Mouse (Mus musculus) midbrain, embryonic 11.5 days (tissue): ENCODE results near the gene Ly6g6c. TPM values are rescaled to one million over a fixed set of nuclear protein-coding genes. Genes with fewer than 3 reads are reported as not detected.
"Not testable (repeated sequence)": the region's sequence is repeated elsewhere in the genome, so short reads cannot be mapped to it uniquely, and the experiment has no call there.

Experiments used
- ATAC-seq: fragments of 200-750 bp; cut with Nextera tagmentation; 2 replicates; pipeline ENCODE4 v1.8.0; 2017; ENCODE audit warnings: moderate TSS enrichment, moderate library complexity; ENCODE audit not compliant: low FRiP score
- DNase-seq: peaks from one replicate; pipeline ENCODE4 v3.0.0; 2015; ENCODE audit warnings: low spot score; ENCODE audit errors: missing footprints
- H3K27ac ChIP-seq: fragments of 300-500 bp; sonication (generic); 2 replicates; pipeline ENCODE4 v1.5.1; 2014; ENCODE audit warnings: low read depth, low read length
- H3K27me3 ChIP-seq: fragments of 300-500 bp; sonication (generic); 2 replicates; pipeline ENCODE4 v1.6.1; 2014; ENCODE audit warnings: mild to moderate bottlenecking, low read length, moderate library complexity, mixed read lengths; ENCODE audit not compliant: control insufficient read depth, insufficient read depth
- H3K36me3 ChIP-seq: fragments of 300-500 bp; sonication (generic); 2 replicates; pipeline ENCODE4 v1.6.1; 2014; ENCODE audit warnings: mild to moderate bottlenecking, low read length, moderate library complexity, mixed read lengths; ENCODE audit not compliant: control insufficient read depth, insufficient read depth
- H3K4me1 ChIP-seq: fragments of 300-500 bp; sonication (generic); 2 replicates; pipeline ENCODE4 v1.6.1; 2014; ENCODE audit warnings: low read length; ENCODE audit not compliant: control insufficient read depth, insufficient read depth
- H3K4me2 ChIP-seq: fragments of 300-500 bp; sonication (generic); 2 replicates; pipeline ENCODE4 v1.6.1; 2014; ENCODE audit warnings: mild to moderate bottlenecking, moderate library complexity
- H3K4me3 ChIP-seq: fragments of 300-500 bp; sonication (generic); 2 replicates; pipeline ENCODE4 v1.5.1; 2014; ENCODE audit warnings: low read depth, low read length
- H3K9ac ChIP-seq: fragments of 300-500 bp; sonication (generic); 2 replicates; pipeline ENCODE4 v1.6.1; 2014; ENCODE audit warnings: low read length
- H3K9me3 ChIP-seq: fragments of 300-500 bp; sonication (generic); 2 replicates; pipeline ENCODE4 v1.6.1; 2016; ENCODE audit warnings: low read length; ENCODE audit not compliant: control insufficient read depth
- WGBS: fragments of 180-500 bp; shearing (Covaris S2); extraction: QIAGEN DNeasy Blood & Tissue Kit; methylation state at CpG from one replicate; pipeline ENCODE4 v1.1.7; 2014; 5-methylcytosine and 5-hydroxymethylcytosine counted together
- polyA plus RNA-seq: library from polyadenylated mRNA; unstranded; fragments of >200 nt; fragmentation: Nextera tagmentation; extraction: Ambion mirVana; gene quantifications from 2 replicates; pipeline ENCODE4 v1.2.1, GENCODE M21; 2014

Ly6g6c gene
- polyA plus RNA-seq, 1 experiment from 2014 or later: not detected

GRCm38 (mm10) chr17:35028315-35028714 is 36.9 kb upstream of the Ly6g6c start:
- H3K27me3 ChIP-seq: no peaks in the 10 kb centered on the region
- no peaks in the 10 kb centered on the region for H3K9me3 ChIP-seq
- DNase-seq (no peak), ATAC-seq (no peak)
- H3K4me2 ChIP-seq: no peak overlapping the region
- peaks cover 9% of the 10 kb centered on the region for H3K4me1 ChIP-seq
- H3K9ac ChIP-seq: no peak overlapping the region
- no peaks in the 10 kb centered on the region for H3K36me3 ChIP-seq
- H3K27ac ChIP-seq: no peak overlapping the region
- no peak overlapping the region for H3K4me3 ChIP-seq
- 79% methylated on average over 2 of the region's 2 CpGs for WGBS

DNA sequence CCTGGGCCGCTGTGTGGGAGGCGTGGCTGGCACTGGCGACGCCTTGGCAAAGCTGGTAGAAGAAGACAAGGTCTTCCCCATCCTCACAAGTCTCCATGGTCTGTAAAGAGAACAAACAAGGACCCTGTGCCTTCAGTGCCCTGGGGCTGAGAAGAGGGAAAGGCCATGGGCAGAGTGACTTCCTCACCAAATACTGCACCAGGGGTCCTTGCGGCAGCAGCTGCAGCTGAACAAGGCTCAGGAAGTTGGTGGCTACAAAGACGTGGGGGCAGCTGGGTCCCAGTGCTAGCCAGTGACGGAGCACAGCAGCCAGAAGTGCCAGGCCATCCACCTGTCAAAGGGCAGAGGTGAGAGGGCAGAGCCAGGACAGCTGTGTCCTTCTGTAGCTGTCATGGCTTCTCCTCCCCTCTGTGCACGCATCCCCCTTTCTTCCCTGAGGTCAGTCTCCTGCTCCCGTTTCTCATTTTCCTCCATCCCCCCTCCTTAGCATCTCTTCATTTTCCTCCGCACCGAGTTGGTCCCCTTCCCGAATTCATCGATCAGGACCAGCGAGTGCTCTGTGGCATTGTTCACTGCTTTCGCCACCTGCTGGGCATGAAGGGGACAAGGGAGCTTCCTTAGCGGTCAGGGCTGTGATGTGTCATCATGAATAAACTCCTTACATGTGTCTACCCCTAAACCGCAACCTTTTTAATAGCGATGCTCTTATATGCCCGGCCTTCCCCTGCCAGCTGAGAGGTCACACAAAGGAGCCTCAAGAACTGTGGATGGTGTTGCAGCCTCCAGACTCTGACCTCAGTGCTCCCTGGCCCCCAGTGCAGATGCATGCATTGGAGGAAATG is 35.3 kb upstream of the Ly6g6c start:
- peaks cover 9% of the 10 kb centered on the region for H3K4me1 ChIP-seq
- peak overlapping the region; percentile 27; the same call in 1 of the 2 replicates for H3K9ac ChIP-seq
- peak overlapping the region; percentile 35; the same call in 1 of the 2 replicates for H3K27ac ChIP-seq
- no peaks in the 10 kb centered on the region for H3K9me3 ChIP-seq
- H3K4me2 ChIP-seq: 0 out of 2 replicates have a peak overlapping the region, but pooled peaks have one; percentile 8
- DNase-seq: no peak
- no peaks in the 10 kb centered on the region for H3K27me3 ChIP-seq
- H3K4me3 ChIP-seq: no peak overlapping the region
- H3K36me3 ChIP-seq: no peaks in the 10 kb centered on the region
- WGBS: 31% methylated on average over 19 of the region's 19 CpGs
- peak; percentile 49 for ATAC-seq

DNA sequence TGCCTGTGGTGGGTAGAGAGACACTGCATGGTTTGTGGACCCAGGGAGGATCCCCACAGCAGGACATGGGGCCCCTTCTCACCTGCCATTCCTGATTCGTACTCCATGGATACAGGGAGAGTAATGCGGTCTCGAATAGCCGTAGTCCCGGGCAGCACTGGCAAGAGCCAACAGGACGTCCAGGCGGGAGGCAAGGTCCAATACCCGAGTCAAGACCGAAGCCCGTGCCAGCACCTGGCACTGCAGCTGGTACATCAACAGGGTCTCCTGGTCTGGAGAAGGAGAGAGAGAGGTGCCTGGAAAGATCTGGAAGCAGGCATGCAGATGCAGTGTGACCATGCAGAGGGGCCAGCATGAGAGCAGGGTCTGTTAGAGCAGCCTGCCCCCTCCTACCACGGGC is 33.9 kb upstream of the Ly6g6c start:
- Histone ChIP-seq H3K27ac (no peak overlapping the region), H3K4me1 (peaks cover 9% of the 10 kb centered on the region), H3K9me3 (no peaks in the 10 kb centered on the region), H3K4me2 (no peak overlapping the region), H3K36me3 (no peaks in the 10 kb centered on the region), H3K9ac (no peak overlapping the region), H3K4me3 (no peak overlapping the region), H3K27me3 (no peaks in the 10 kb centered on the region)
- ATAC-seq: no peak
- no peak for DNase-seq
- WGBS: 91% methylated on average over 11 of the region's 11 CpGs

DNA sequence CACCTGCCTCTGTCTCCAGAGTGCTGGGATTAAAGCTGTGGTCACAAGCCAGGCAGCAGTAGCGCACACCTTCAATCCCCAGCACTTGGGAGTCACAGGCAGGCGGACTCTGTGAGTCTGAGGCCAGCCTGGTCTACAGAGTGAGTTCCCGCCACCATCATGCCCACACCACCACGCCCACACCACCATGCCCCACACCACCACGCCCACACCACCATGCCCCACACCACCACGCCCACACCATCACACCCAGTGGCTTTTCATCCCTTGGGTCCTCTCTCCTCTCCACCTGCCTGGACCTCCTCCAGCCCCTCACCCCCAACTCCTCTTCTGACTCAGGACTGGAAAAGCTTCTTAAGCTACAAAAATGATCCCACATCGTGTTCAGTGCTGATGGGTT is 33.3 kb upstream of the Ly6g6c start:
- H3K9ac ChIP-seq: no peak overlapping the region
- no peak overlapping the region for H3K4me3 ChIP-seq
- no peaks in the 10 kb centered on the region for H3K9me3 ChIP-seq
- H3K36me3 ChIP-seq: no peaks in the 10 kb centered on the region
- H3K4me1 ChIP-seq: peaks cover 9% of the 10 kb centered on the region
- no peaks in the 10 kb centered on the region for H3K27me3 ChIP-seq
- no peak overlapping the region for H3K4me2 ChIP-seq
- ATAC-seq (no peak), DNase-seq (no peak)
- no peak overlapping the region for H3K27ac ChIP-seq
- 87% methylated on average over 7 of the region's 7 CpGs for WGBS

GRCm38 (mm10) chr17:35032323-35032870 is 32.8 kb upstream of the Ly6g6c start:
- DNase-seq: no peak
- H3K9ac ChIP-seq: no peak overlapping the region
- H3K36me3 ChIP-seq: no peaks in the 10 kb centered on the region
- H3K27ac ChIP-seq: no peak overlapping the region
- H3K4me3 ChIP-seq: no peak overlapping the region
- H3K4me1 ChIP-seq: peaks cover 6% of the 10 kb centered on the region
- no peak for ATAC-seq
- H3K27me3 ChIP-seq: no peaks in the 10 kb centered on the region
- no peaks in the 10 kb centered on the region for H3K9me3 ChIP-seq
- WGBS: 74% methylated on average over 8 of the region's 8 CpGs
- no peak overlapping the region for H3K4me2 ChIP-seq

DNA sequence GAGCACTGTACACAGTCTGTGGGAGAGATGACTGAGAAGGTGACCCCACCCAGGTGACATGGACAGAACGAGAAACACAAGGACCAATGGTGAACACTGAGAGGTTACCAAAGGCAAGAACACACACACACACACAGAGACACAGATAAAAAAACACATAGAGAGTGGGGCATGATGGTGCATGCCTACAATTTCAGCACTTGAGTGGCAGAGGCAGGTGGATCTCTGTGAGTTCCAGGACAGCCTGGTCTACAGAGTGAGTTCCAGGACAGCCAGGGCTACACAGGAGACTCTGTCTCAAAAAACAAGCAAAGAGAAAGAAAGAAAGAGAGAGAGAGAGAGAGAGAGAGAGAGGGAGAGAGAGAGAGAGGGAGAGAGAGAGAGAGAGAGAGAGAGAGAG is 31.5 kb upstream of the Ly6g6c start:
- not testable (repeated sequence) for H3K4me1 ChIP-seq, H3K9ac ChIP-seq, H3K9me3 ChIP-seq, DNase-seq, H3K4me3 ChIP-seq, H3K27ac ChIP-seq, H3K27me3 ChIP-seq, H3K4me2 ChIP-seq, ATAC-seq, H3K36me3 ChIP-seq
- 86% methylated on average over 1 of the region's 1 CpGs for WGBS

DNA sequence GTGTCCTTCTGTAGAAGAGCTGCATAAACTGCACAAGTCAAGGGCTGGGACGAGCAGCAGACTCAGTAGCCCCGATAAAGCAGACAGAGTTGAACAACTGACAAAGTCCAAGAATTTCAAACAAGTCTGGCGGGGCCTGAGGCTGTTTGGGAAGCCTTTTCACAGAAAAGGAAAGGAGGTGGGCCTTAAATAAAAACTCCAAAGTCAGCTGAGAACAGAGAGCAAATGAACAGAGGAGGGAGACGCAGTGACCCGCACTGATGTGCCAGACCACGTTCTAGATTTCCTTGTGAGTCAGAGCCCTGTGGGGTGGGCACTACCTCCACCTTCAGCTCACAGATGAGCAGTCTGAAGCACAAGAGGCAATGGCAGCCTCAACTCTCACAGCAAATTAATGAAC is 30.3 kb upstream of the Ly6g6c start:
- DNase-seq (no peak), ATAC-seq (no peak)
- H3K27ac ChIP-seq: no peak overlapping the region
- no peaks in the 10 kb centered on the region; the same call in 1 of the 2 replicates for H3K4me1 ChIP-seq
- no peaks in the 10 kb centered on the region for H3K27me3 ChIP-seq
- WGBS: 77% methylated on average over 6 of the region's 6 CpGs
- no peaks in the 10 kb centered on the region for H3K9me3 ChIP-seq
- H3K4me3 ChIP-seq: no peak overlapping the region
- no peak overlapping the region for H3K9ac ChIP-seq
- no peaks in the 10 kb centered on the region for H3K36me3 ChIP-seq
- H3K4me2 ChIP-seq: no peak overlapping the region

- Histone ChIP-seq H3K27me3 (no peaks in the 10 kb centered on the region), H3K27ac (no peak overlapping the region), H3K9ac (no peak overlapping the region), H3K4me3 (no peak overlapping the region), H3K36me3 (no peaks in the 10 kb centered on the region), H3K9me3 (no peaks in the 10 kb centered on the region), H3K4me2 (no peak overlapping the region), H3K4me1 (no peaks in the 10 kb centered on the region)
- DNase-seq (no peak), ATAC-seq (no peak)
- 85% methylated on average over 11 of the region's 11 CpGs for WGBS
These were observed 25.9 kb upstream of the Ly6g6c start for GRCm38 (mm10) chr17:35039121-35039873.

- ATAC-seq: no peak
These were observed 21.4 kb upstream of the Ly6g6c start for GRCm38 (mm10) chr17:35043794-35044193.

More at GRCm38 (mm10) chr17:35043794-35044193, 21.4 kb upstream of the Ly6g6c start:
- 87% methylated on average over 4 of the region's 4 CpGs for WGBS
- Histone ChIP-seq H3K9me3 (no peaks in the 10 kb centered on the region), H3K4me2 (no peak overlapping the region), H3K4me3 (no peak overlapping the region), H3K4me1 (peaks cover 24% of the 10 kb centered on the region), H3K27me3 (no peaks in the 10 kb centered on the region), H3K9ac (no peak overlapping the region), H3K27ac (no peak overlapping the region), H3K36me3 (no peaks in the 10 kb centered on the region)
- no peak for DNase-seq
